Mouse (Mus musculus) neutrophil, adult 59 days (primary cell): ENCODE data around the gene Dmrt1. TPM values are rescaled to one million over a fixed set of nuclear protein-coding genes. Genes with fewer than 3 reads are reported as not detected.

Experiments
- total RNA-seq, 2 experiments: library from RNA; stranded (reverse); gene quantifications; 1 replicate in 1 of 2; 2 replicates in 1 of 2; pipeline ENCODE4 v1.2.4; 2023

Gene Dmrt1
- not detected for total RNA-seq

DNA sequence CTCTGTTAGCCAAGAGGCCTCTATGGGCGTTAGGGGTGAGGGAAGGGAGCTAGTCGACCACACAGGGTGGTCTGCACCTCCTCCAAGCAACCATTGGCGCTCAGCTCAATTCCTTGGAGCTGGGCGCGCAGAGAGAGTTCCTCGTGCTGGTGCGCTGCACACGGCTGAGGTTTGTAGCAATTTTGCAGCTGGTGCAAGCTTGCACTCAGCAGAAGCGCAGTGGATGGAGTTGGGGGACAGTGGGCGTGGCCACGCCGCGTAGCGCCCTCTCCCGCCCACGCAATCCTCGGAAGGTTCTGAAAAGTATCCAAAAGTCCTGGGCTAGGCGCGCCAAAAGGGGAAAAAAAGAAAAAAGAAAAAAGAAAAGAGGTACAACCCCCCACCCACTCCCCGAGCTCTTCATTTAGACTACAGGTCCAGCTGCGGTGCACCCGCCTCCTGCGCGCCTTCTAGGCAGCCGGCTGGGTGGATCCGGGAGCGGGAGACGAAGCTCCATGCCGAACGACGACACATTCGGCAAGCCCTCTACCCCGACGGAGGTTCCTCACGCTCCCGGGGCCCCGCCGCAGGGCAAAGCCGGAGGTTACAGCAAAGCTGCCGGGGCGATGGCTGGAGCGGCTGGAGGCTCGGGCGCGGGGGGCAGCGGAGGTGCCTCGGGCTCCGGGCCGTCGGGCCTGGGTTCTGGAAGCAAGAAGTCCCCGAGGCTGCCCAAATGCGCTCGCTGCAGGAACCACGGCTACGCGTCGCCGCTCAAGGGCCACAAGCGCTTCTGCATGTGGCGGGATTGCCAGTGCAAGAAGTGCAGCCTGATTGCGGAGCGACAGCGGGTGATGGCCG, at the start of gene Dmrt1:
Gene Dmrt1 (plus strand): TSS at position 259 of the 837 bp plus-strand sequence.

GRCm38 (mm10) chr19:25610015-25610410, 104.6 kb downstream of the Dmrt1 start, which contains the start of gene Dmrt3:
Dmrt3 (plus strand) TSS chr19:25610301.

Other genes starting within 250 kb of the Dmrt1 start
- gene Dmrt3, start 104.7 kb downstream of the Dmrt1 start, total RNA-seq: not detected
- gene Dmrt2, start 166.8 kb downstream of the Dmrt1 start, total RNA-seq: not detected